Mouse (Mus musculus): ENCODE measurements around the gene Tenm2. TPM values are rescaled to one million over a fixed set of nuclear protein-coding genes. Genes with fewer than 3 reads are reported as not detected.

The Tenm2 gene
- polyA plus RNA-seq, 1 experiment = 0.13 TPM

- H3K4me3 ChIP-seq (ENCODE audit: low read depth, low read length) = peak overlapping the region; percentile 43
Measured at GRCm38 (mm10) chr11:36000585-36001281, 1235.0 kb downstream of the Tenm2 start.

DNA sequence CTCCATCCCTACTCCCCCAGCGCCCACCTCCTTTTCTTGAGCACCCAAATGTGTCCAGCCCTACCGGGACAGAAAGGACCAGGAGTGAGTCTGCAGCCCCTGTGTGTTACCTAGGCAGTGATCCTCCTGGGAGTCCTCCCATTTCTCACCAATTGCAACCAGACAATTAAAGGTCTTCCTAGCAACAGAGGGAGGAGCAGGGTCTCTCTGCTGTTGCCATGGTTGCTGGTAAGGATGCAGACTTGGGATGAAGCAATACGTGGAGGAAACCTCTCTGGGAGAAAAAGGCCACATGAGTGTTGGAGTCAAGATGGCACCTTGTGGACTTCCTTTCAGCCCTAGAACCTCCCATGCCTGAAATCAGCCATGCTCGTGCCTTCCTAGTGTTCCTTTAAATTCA is 1235.7 kb downstream of the Tenm2 start:
- Histone ChIP-seq H3K36me3 (ENCODE audit: control insufficient read depth, insufficient read depth, low read length) (no peaks in the 10 kb centered on the region), H3K27ac (ENCODE audit: insufficient read depth, low read depth, low read length) (no peak overlapping the region), H3K27me3 (ENCODE audit: control insufficient read depth, insufficient read depth, low read length) (no peaks in the 10 kb centered on the region), H3K4me3 (ENCODE audit: low read depth, low read length) (no peak overlapping the region), H3K4me1 (ENCODE audit: control insufficient read depth, insufficient read depth, insufficient read length, low read length) (no peaks in the 10 kb centered on the region)
- TF ChIP-seq CTCF (IDR thresholded peaks at IDR 0.05; ENCODE audit: extremely low read depth, insufficient read length, insufficient replicate concordance, low read depth, low read length) = no peak
- TF ChIP-seq POLR2A (IDR thresholded peaks at IDR 0.05; ENCODE audit: low read depth, low read length) = no peak
- 58% methylated on average over 4 of the region's 4 CpGs for WGBS

More at GRCm38 (mm10) chr11:36000585-36001281, 1235.0 kb downstream of the Tenm2 start:
- Histone ChIP-seq H3K36me3 (ENCODE audit: control insufficient read depth, insufficient read depth, low read length) (no peaks in the 10 kb centered on the region), H3K4me1 (ENCODE audit: control insufficient read depth, insufficient read depth, insufficient read length, low read length) (no peaks in the 10 kb centered on the region), H3K27me3 (ENCODE audit: control insufficient read depth, insufficient read depth, low read length) (no peaks in the 10 kb centered on the region), H3K27ac (ENCODE audit: insufficient read depth, low read depth, low read length) (no peak overlapping the region)
- TF ChIP-seq CTCF (IDR thresholded peaks at IDR 0.05; ENCODE audit: extremely low read depth, insufficient read length, insufficient replicate concordance, low read depth, low read length) (no peak), POLR2A (IDR thresholded peaks at IDR 0.05; ENCODE audit: low read depth, low read length) (no peak)
- WGBS = 5% methylated on average over 10 of the region's 10 CpGs

DNA sequence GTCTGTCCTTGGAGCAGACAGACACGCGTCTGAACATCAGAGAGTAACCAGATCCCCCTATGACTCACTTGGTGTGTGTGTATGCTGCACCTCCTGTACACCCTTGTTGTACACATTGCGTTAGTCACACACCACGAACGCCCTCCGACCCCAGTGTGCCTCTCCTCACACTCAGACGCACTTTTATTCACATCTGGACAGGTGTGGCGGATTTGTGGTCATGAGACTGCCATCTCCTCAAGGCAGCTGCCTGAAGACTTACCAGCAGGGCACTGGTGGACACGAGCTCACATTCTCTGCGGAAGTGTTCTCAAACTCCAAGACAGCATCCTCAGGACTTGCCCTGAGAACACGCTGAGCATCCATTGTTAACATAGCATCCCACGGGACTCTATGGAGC is 1237.7 kb downstream of the Tenm2 start:
- Histone ChIP-seq H3K36me3 (ENCODE audit: control insufficient read depth, insufficient read depth, low read length) (no peaks in the 10 kb centered on the region), H3K4me1 (ENCODE audit: control insufficient read depth, insufficient read depth, insufficient read length, low read length) (no peaks in the 10 kb centered on the region), H3K27ac (ENCODE audit: insufficient read depth, low read depth, low read length) (no peak overlapping the region), H3K4me3 (ENCODE audit: low read depth, low read length) (no peak overlapping the region), H3K27me3 (ENCODE audit: control insufficient read depth, insufficient read depth, low read length) (no peaks in the 10 kb centered on the region)
- WGBS = 73% methylated on average over 12 of the region's 12 CpGs
- TF ChIP-seq POLR2A (IDR thresholded peaks at IDR 0.05; ENCODE audit: low read depth, low read length) = no peak
- no peak for TF ChIP-seq CTCF (IDR thresholded peaks at IDR 0.05; ENCODE audit: extremely low read depth, insufficient read length, insufficient replicate concordance, low read depth, low read length)

GRCm38 (mm10) chr11:35995310-35995709 is 1240.5 kb downstream of the Tenm2 start:
- Histone ChIP-seq H3K36me3 (ENCODE audit: control insufficient read depth, insufficient read depth, low read length) (no peaks in the 10 kb centered on the region), H3K4me3 (ENCODE audit: low read depth, low read length) (no peak overlapping the region), H3K27ac (ENCODE audit: insufficient read depth, low read depth, low read length) (no peak overlapping the region), H3K4me1 (ENCODE audit: control insufficient read depth, insufficient read depth, insufficient read length, low read length) (no peaks in the 10 kb centered on the region), H3K27me3 (ENCODE audit: control insufficient read depth, insufficient read depth, low read length) (no peaks in the 10 kb centered on the region)
- TF ChIP-seq CTCF (IDR thresholded peaks at IDR 0.05; ENCODE audit: extremely low read depth, insufficient read length, insufficient replicate concordance, low read depth, low read length) (0 out of 2 replicates have a peak, but pooled peaks have one; percentile 21), POLR2A (IDR thresholded peaks at IDR 0.05; ENCODE audit: low read depth, low read length) (no peak)

GRCm38 (mm10) chr11:35991846-35992245 is 1243.9 kb downstream of the Tenm2 start:
- WGBS = 80% methylated on average over 2 of the region's 2 CpGs
- Histone ChIP-seq H3K4me1 (ENCODE audit: control insufficient read depth, insufficient read depth, insufficient read length, low read length) (peaks cover 4% of the 10 kb centered on the region; the same call in 1 of the 2 replicates), H3K27me3 (ENCODE audit: control insufficient read depth, insufficient read depth, low read length) (no peaks in the 10 kb centered on the region), H3K27ac (ENCODE audit: insufficient read depth, low read depth, low read length) (no peak overlapping the region), H3K36me3 (ENCODE audit: control insufficient read depth, insufficient read depth, low read length) (no peaks in the 10 kb centered on the region), H3K4me3 (ENCODE audit: low read depth, low read length) (no peak overlapping the region)
- TF ChIP-seq POLR2A (IDR thresholded peaks at IDR 0.05; ENCODE audit: low read depth, low read length) (no peak), CTCF (IDR thresholded peaks at IDR 0.05; ENCODE audit: extremely low read depth, insufficient read length, insufficient replicate concordance, low read depth, low read length) (no peak)

DNA sequence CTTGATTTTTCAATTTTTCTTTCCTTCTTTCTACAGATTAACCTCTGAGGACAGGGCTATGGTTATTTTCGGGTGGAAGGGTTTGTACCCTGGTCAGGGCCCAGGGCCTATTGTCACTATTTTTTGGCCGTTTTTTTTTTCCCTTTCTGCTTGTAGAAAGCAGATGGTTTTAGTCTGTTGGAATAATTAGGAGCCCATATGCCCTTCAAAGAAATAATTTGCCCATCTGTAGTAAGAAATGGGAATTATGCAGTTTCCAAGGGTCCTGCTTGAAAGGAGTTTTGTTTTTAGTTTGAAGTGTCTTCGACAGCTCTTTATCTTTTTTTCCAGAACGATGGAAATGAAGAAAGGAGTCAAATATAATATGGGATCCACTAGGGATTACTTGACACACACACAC is 1245.8 kb downstream of the Tenm2 start:
- 69% methylated on average over 4 of the region's 4 CpGs for WGBS

GRCm38 (mm10) chr11:35985841-35986393 is 1249.8 kb downstream of the Tenm2 start:
- Histone ChIP-seq H3K4me1 (ENCODE audit: control insufficient read depth, insufficient read depth, insufficient read length, low read length) (peaks cover 9% of the 10 kb centered on the region), H3K36me3 (ENCODE audit: control insufficient read depth, insufficient read depth, low read length) (no peaks in the 10 kb centered on the region), H3K27ac (ENCODE audit: insufficient read depth, low read depth, low read length) (no peak overlapping the region), H3K27me3 (ENCODE audit: control insufficient read depth, insufficient read depth, low read length) (no peaks in the 10 kb centered on the region), H3K4me3 (ENCODE audit: low read depth, low read length) (peak overlapping the region; percentile 21; the same call in 1 of the 2 replicates)
- TF ChIP-seq POLR2A (IDR thresholded peaks at IDR 0.05; ENCODE audit: low read depth, low read length) (no peak), CTCF (IDR thresholded peaks at IDR 0.05; ENCODE audit: extremely low read depth, insufficient read length, insufficient replicate concordance, low read depth, low read length) (peak; percentile 39; the same call in 1 of the 2 replicates)
- WGBS = under 1% methylated on average over 19 of the region's 19 CpGs

More for the DNA sequence above, 1245.8 kb downstream of the Tenm2 start:
- Histone ChIP-seq H3K4me3 (ENCODE audit: low read depth, low read length) (no peak overlapping the region), H3K27ac (ENCODE audit: insufficient read depth, low read depth, low read length) (no peak overlapping the region), H3K27me3 (ENCODE audit: control insufficient read depth, insufficient read depth, low read length) (no peaks in the 10 kb centered on the region), H3K36me3 (ENCODE audit: control insufficient read depth, insufficient read depth, low read length) (no peaks in the 10 kb centered on the region), H3K4me1 (ENCODE audit: control insufficient read depth, insufficient read depth, insufficient read length, low read length) (peaks cover 9% of the 10 kb centered on the region)
- no peak for TF ChIP-seq CTCF (IDR thresholded peaks at IDR 0.05; ENCODE audit: extremely low read depth, insufficient read length, insufficient replicate concordance, low read depth, low read length)
- TF ChIP-seq POLR2A (IDR thresholded peaks at IDR 0.05; ENCODE audit: low read depth, low read length) = no peak

Measured in small intestine, adult 2 months (tissue).